Mouse (Mus musculus): Measurements from ENCODE around the gene Cemip2.
A peak's percentile ranks its signal among the peaks of the same experiment; 100 is the strongest.
"Not testable (repeated sequence)": the region's sequence is repeated elsewhere in the genome, so short reads cannot be mapped to it uniquely, and the experiment has no call there.

Gene Cemip2

DNA sequence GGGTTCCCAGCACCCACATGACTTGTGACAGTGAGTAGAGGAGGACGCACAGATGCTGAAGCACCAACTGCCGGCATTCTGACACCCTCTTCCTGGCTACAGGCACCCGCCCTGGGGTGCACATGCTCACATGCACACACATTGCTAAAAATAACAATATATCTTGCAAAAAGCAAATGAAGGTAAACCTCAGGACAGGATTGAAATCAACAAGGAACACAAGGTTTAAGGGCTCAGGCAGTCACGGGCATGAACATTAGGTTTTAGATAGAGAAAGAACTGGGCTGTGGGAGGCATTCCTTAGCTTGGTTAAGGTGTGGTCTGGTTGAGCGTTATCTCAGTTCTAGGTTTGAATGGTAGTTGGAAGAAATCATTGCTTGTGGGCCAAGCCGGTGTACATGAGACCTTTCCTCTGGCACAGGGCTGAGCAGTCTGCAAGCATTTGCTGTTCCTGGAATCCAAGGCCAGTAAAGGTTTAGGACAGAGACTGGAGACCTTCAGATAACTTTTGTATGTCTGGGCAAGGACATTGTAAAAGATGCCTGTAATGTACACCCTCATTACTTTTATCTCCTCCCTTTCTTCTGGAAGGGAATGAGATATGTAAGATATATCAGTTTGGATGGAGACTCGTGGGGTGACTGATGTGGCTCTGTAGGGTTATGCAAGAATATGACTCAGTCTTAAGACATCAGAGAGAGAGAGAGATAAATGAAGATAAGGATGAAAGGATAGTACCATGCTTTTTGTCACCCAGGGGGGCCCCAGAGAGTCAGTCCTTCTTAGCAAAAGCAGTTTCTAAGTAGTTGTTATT is 87.3 kb downstream of the Cemip2 start:
- no peak for DNase-seq (ENCODE audit: low read depth, low spot score)

DNA sequence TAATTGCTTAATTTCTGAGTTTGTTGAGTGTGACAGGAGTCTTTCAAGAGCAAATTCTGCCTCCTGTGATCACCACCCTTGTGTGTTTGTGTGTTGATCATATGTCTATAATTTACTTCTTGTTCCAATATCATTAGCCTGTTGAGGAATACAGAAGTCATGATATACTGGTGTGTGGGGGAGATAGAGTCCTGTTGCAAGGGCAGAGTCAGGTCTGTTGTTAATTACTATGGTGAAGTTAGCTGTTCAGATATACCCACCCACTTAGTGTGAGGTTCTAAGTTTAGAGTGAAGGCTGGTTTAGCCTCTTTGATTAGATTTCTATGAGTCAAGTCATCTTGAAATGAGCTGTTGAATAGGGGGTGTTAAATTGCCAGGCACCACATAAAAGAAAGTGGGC is 88.0 kb downstream of the Cemip2 start:
- DNase-seq (ENCODE audit: low read depth, low spot score): no peak

DNA sequence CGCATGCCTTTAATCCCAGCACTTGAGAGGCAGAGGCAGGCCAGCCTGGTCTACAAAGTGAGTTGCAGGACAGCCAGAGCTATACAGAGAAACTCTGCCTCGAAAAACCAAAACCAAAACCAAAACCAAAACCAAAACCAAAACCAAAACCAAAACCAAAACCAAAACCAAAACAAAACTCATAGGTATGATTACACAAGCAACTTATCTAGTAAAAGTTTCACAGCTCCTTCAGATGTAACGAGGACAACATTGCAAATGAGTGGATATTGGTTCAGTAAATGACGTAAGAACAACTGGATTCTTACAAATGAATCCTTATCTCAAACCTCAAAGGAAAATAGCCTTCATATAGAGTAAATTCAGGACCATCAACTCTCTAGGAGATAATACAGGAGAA is 88.6 kb downstream of the Cemip2 start:
- not testable (repeated sequence) for DNase-seq (ENCODE audit: low read depth, low spot score)

DNA sequence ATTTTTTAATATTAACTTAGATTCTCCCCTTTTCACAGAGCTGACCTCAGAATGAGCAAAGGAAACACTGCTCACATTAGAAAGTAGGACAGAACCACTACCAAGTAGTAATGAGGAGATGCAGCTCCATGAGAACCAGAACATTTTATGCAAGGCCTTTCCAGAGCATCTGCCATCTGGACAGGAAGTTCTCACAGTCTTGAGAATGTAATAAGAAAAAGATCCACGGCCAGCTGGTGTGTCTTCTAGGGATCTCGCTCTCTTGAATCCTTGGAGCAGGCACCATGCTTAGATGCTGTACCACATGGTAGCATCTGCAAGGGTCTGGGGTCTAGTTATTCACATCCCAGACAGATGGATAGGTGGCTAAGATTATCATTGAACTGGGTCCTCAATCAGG is 90.3 kb downstream of the Cemip2 start:
- DNase-seq (ENCODE audit: low read depth, low spot score): no peak

DNA sequence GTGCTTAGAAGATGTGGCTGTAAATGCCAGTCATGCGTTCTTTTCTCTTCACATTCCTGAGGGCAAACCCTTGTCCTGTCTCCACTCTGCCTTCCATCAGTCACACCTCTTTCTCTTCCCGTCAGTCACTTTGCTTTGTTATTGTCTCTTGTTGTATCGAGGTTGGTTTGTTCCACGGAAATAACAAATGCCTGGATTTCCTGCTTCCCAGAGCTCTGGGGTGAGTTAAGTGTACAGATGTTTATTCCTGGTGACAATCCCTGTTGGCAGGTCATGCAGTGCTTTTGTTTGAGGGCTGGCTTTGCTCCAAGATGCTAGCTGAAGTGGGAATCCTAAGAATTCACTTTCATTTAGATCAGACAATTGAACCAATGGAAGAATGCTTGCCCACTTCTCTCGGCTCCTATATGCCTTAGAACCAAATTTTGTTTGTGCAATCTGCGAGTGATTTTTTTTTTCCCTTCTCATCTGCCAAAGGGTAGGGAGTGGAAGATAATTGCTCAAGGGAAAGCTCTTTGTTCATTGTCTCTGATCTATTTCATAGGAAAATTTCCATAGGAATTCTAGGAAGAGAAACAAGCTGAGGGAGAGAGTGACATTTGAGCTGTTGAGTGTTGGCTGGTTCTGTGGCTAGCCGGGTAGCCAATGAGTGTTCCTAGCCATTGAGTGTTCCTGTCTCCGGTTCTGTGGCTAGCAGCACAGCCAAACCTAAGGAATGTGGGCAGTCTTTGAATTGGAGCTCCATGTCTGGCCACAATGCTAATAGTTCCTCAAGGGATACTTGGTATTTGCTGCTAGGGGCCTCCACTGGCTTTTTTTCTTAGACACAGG is 104.2 kb downstream of the Cemip2 start:
- peak; percentile 49 for DNase-seq (ENCODE audit: low read depth, low spot score)

DNA sequence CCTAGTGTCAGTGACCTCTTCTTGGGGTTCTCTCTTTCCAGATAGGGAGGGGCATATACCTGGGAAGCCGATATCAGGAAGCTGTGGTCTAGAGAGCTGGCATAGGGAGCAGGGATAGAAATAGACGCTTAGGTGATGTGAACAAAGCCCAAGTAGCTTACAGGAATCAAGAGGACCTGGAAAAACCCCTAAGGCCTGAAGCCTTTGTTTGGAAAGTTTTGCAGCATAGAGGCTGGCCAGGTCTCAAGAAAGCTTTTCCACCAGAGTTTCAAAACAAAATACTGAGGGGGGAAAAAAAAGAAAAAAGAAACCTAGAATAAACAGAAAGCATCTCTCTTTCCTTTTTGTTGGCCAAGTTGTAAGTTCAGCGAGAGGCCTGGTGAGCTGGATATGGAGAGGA is 104.9 kb downstream of the Cemip2 start:
- DNase-seq (ENCODE audit: low read depth, low spot score): no peak

DNA sequence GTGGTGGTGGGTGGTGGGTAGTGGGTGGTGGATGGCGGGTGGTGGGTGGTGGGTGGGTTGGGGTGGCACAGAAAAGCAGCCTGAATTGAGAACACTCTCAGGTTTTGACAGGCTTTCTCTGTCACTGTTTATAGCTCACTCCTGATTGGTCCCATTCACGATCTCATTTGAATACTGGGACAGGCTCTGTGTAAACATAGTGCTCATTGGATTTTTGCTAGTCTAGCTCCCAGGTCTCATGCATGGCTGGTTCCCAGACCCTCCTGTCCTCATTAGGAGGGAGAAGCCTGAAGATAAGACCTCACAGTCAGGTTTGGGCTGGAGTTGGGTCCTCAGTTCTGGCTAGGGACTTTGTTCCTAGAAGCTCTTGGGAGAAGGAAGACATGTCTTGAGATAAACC is 105.8 kb downstream of the Cemip2 start:
- DNase-seq (ENCODE audit: low read depth, low spot score): no peak

DNA sequence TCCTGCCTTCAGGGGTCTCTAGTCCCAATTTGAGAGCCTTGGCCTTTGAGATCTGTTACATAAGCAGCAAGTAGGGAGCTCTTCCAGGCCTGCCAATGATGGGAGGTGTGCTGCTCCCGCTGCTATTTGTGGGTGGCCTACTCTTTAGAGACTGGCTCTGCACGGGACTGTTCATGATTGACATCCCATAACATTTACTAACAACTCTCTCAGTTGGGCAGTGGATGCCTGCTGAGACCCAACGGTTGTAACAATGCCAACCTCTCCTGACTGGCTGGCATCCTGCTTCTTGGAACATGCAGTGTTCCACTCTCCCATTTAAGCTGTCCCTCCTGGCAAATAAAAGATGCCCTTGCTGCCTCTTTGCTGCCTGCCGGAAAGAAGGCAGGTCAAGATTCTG is 106.2 kb downstream of the Cemip2 start:
- no peak for DNase-seq (ENCODE audit: low read depth, low spot score)

DNA sequence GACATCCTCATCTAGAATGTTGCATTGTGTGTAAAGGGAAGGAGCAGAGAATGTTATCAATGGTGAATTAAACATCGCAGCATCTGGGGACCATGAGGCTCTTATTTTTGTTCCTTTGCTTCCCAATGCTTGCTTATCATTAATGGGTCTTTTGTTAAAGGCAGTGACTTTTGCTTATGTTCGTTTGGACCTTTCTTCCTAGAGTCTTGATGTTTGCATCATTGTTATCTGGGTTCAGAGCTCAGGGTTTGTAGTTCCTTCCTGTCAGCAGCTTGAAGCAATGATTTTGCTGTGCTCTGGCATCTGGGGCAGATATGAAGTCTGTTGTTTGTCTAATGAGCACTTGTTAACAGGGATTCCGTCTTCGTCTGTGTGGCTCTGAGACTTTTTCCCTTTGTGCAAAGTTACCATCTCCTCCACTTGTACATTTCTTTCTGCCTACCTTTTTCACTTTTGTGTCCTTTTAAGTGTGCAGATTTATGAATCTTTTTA is 108.1 kb downstream of the Cemip2 start:
- no peak for DNase-seq (ENCODE audit: low read depth, low spot score)

DNA sequence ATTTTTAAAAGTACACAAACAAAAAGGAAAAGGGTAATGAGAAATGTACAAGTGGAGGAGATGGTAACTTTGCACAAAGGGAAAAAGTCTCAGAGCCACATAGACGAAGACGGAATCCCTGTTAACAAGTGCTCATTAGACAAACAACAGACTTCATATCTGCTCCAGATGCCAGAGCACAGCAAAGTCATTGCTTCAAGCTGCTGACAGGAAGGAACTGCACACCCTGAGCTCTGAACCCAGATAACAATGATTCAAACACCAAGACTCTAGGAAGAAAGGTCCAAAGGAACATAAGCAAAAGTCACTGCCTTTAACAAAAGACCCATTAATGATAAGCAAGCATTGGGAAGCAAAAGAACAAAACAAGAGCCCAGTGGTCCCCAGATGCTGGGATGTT is 112.6 kb downstream of the Cemip2 start:
- DNase-seq (ENCODE audit: low read depth, low spot score): no peak

DNA sequence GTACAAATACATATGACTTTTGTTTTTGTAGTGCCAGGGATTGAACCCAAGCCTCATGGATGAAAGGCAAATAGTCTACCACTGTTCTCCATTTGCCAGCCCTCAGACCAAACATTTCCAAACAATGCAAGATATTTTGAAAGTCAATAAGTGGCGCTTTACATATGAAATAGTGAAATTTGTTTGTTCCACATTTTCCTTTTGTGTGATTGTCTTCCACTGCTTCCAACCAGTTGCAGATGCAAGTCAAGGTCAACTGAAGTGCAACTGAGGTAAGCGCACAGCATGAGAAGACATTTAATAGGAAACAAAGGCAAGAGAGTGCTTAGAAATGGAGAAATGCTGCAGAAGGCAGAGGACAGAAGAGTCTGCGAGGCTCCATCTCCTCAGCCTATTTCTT is 116.7 kb downstream of the Cemip2 start:
- no peak for DNase-seq (ENCODE audit: low read depth, low spot score)

DNA sequence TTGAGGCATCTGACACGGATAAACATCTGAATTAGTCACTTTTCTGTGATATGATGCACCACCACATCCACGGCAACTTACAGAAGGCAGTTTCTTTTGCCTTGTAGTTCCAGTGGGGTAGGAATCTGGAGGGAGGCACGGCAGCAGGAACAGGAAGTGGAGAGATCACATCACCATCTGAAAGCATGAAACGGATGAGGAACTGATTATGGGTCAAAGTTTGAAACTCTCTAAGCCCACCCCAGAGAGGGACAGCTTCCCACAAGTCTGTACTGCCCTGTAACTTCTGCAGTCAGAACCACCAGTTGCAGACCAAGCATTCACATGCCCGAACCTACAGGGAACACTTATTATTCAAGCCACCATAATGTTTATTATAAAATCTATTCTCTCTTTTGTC is 117.4 kb downstream of the Cemip2 start:
- DNase-seq (ENCODE audit: low read depth, low spot score): no peak

DNA sequence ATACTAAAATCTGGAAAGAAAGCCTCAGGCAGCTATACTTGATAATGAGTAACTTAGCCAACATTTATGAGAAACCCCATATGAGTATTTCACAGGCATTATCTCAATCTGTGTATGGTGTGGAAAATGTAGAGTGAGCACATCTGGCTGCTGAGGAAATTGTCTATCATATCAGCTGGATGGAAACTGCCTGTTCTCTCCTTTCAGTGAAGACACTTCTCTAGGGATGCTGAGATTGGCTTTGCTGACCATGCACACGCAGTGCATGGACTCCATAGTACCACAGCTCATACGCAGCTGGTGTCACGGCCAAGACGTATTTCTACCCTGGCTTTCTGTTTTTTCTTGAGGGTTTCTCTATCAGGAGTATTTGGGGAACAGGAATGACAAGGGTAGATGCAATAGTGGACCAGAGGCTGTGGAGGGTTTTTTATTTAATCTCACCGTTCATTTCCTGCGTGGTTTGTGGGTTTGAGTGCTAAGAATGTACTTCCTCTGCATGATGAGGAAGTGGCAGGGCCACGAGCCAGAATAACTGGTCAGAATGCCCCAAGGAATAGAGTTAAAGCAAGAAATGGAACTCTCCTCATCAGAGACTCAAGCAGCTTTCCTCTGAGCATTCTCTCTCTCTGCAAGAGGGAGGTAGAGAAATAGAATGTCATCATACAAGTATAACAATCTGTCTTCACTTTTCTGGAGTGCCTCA is 119.1 kb downstream of the Cemip2 start:
- DNase-seq (ENCODE audit: low read depth, low spot score): peak; percentile 61

DNA sequence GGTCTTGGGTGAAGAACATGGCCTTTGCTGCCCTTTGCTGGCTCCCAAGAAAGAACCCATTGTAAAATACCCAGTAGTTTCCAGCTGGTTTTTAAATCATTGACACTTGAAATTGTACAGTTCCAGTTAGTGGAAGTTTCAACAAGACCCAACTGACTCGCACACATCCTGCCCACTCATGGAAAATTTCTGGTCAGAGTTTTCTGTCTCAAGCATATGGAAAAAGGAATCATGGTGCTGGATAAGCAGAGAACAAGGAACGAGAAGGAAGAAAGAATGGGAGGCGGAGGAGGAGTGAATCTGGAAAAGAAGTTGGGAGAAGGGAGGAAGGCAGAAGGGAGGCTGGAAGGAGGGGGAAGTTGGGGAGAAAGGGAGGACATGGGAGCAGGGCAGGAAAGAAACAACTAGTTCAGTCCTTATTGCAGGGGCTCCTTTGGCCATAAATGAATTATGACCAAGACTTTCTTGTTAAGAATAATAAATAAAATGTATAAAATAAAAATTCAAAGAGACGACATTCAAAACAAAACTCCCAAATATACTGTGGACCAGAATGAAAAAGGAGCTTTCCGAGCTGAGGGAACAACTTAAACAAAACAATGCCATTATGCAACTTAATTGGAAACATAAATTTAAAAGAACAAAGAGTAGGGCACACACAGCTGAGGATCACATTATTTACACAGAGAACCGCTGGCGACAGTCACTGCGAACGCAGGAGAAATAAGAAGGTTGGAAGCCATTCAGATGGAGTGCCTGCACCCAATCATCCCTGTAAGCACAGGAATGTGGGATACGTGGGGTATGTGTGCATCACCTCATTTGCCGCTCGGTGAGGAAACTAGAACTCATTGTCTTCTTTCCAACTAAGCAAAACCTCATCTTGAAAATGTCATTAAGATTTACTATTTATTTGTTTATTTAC is 120.1 kb downstream of the Cemip2 start:
- DNase-seq (ENCODE audit: low read depth, low spot score): no peak
